Comparison of ENCODE assay signal across 7 mouse cellular contexts in genomic region chr11:79229561-79230250, GRCm38 (mm10). TPM values are rescaled to one million over a fixed set of nuclear protein-coding genes. Genes with fewer than 3 reads are reported as not detected.
DNase-seq lines count a peak whose midpoint lies in the region; ATAC-seq and TF ChIP-seq lines count a peak whose summit lies in the region.

No protein-coding gene starts in this region.

- H3K4me1 ChIP-seq in neural tube, embryonic 13.5 days (replicated peaks): peaks cover 17% of the 10 kb centered on the region
- H3K4me1 ChIP-seq in kidney, postnatal 0 days (replicated peaks; ENCODE audit: insufficient read depth, low read length): peaks cover 17% of the 10 kb centered on the region

- intact Hi-C loops in gastrocnemius, adult 2 months (cut with DNase I): no loop called here

- ATAC-seq in neural tube, embryonic 13.5 days (ENCODE audit: low read depth): peak; percentile 19; the same call in 1 of the 2 replicates
- peak; percentile 43 for ATAC-seq in kidney, postnatal 0 days (replicated peaks; ENCODE audit: low FRiP score, low read depth)

- H3K4me2 ChIP-seq in neural tube, embryonic 13.5 days: no peak overlapping the region
- H3K4me2 ChIP-seq in kidney, postnatal 0 days (ENCODE audit: low read length): peak overlapping the region; percentile 7; the same call in 1 of the 2 replicates

- H3K27ac ChIP-seq in neural tube, embryonic 13.5 days (replicated peaks): peak overlapping the region; percentile 52
- peak overlapping the region; percentile 81 for H3K27ac ChIP-seq in gastrocnemius, adult 2 months
- peak overlapping the region; percentile 93 for H3K27ac ChIP-seq in kidney, postnatal 0 days

- H3K9me3 ChIP-seq in neural tube, embryonic 13.5 days: no peaks in the 10 kb centered on the region
- H3K9me3 ChIP-seq in kidney, postnatal 0 days (replicated peaks; ENCODE audit: low read length): no peaks in the 10 kb centered on the region

- H3K36me3 ChIP-seq in neural tube, embryonic 13.5 days: no peaks in the 10 kb centered on the region
- H3K36me3 ChIP-seq in kidney, postnatal 0 days (ENCODE audit: insufficient read depth, low read length): no peaks in the 10 kb centered on the region

- H3K27me3 ChIP-seq in neural tube, embryonic 13.5 days: no peaks in the 10 kb centered on the region
- no peaks in the 10 kb centered on the region for H3K27me3 ChIP-seq in kidney, postnatal 0 days (ENCODE audit: insufficient read depth, low read length)

- DNase-seq in neural tube, embryonic 10.5 days (ENCODE audit: extremely low spot score, low spot score): no peak
- DNase-seq in brain, embryonic 14.5 days (ENCODE audit: low read depth): peak; percentile 68
- peak; percentile 91 for DNase-seq in gastrocnemius, adult 2 months
- DNase-seq in kidney, postnatal 0 days (ENCODE audit: low spot score): peak; percentile 70
- DNase-seq in yolk sac, embryonic 10.5 days (ENCODE audit: low spot score): peak; percentile 46
- DNase-seq in left cerebral cortex, adult 9 months (ENCODE audit: low spot score in 2 of 2): no peak

- no peak overlapping the region for H3K9ac ChIP-seq in neural tube, embryonic 13.5 days
- no peak overlapping the region; the same call in 1 of the 2 replicates for H3K9ac ChIP-seq in kidney, postnatal 0 days (ENCODE audit: low read depth, low read length)

- H3K4me3 ChIP-seq in neural tube, embryonic 13.5 days: no peak overlapping the region
- peak overlapping the region; percentile 45 for H3K4me3 ChIP-seq in gastrocnemius, adult 2 months
- H3K4me3 ChIP-seq in kidney, postnatal 0 days (replicated peaks; ENCODE audit: low read depth, low read length): no peak overlapping the region

- TF ChIP-seq CTCF in brain, embryonic 14.5 days (IDR thresholded peaks at IDR 0.05; ENCODE audit: borderline replicate concordance, extremely low read depth, insufficient read depth, insufficient read length): no peak
- no peak for TF ChIP-seq CTCF in gastrocnemius, adult 2 months (IDR thresholded peaks at IDR 0.05)
- TF ChIP-seq CTCF in kidney, postnatal 0 days (IDR thresholded peaks at IDR 0.05; ENCODE audit: low read depth): peak; percentile 9; the same call in 1 of the 2 replicates

- 82% methylated on average over 11 of the region's 11 CpGs for WGBS in neural tube, embryonic 13.5 days
- 27% methylated on average over 11 of the region's 11 CpGs for WGBS in kidney, postnatal 0 days

- no peak for TF ChIP-seq POLR2A in brain, embryonic 14.5 days (IDR thresholded peaks at IDR 0.05; ENCODE audit: borderline replicate concordance, extremely low read depth, insufficient read depth, insufficient read length, poor library complexity, severe bottlenecking)

RNA-seq across cellular contexts. Expression of gene Wsb1, which starts 24.8 kb away (rescaled TPM):
- polyA plus RNA-seq in neural tube, embryonic 13.5 days (2015; fragmentation: Nextera tagmentation; extraction: Ambion mirVana): 492 and 532 TPM in 2 replicates
- 730 and 1,148 TPM in 2 replicates for polyA plus RNA-seq in brain, embryonic 14.5 days (2012; rRNA removed)
- total RNA-seq in gastrocnemius, adult 2 months (2021): 10 to 100 TPM in 1 of 2 experiments, 1 to 10 TPM in 1; 7.2 to 14.3 TPM
- polyA plus RNA-seq in kidney, postnatal 0 days (2015; fragmentation: Nextera tagmentation; extraction: Ambion mirVana): 265 and 274 TPM in 2 replicates

Comparison
In these comparisons a context has a peak if more than half of its experiments do, and no peak if none do; other contexts are left out.
1. DNase-seq: peak in brain, embryonic 14.5 days (single experiment), gastrocnemius, adult 2 months (single experiment), kidney, postnatal 0 days (single experiment) and yolk sac, embryonic 10.5 days (single experiment); none in neural tube, embryonic 10.5 days (single experiment) and left cerebral cortex, adult 9 months (0 of 2).
2. Peak in every context shown above with its lines, with median percentiles within 50 percentile points of each other: H3K27ac ChIP-seq.